Mouse (Mus musculus): ENCODE results near the gene BC048562. TPM values are rescaled to one million over a fixed set of nuclear protein-coding genes. Genes with fewer than 3 reads are reported as not detected.

Gene BC048562
- polyA plus RNA-seq, 1 experiment = not detected

DNA sequence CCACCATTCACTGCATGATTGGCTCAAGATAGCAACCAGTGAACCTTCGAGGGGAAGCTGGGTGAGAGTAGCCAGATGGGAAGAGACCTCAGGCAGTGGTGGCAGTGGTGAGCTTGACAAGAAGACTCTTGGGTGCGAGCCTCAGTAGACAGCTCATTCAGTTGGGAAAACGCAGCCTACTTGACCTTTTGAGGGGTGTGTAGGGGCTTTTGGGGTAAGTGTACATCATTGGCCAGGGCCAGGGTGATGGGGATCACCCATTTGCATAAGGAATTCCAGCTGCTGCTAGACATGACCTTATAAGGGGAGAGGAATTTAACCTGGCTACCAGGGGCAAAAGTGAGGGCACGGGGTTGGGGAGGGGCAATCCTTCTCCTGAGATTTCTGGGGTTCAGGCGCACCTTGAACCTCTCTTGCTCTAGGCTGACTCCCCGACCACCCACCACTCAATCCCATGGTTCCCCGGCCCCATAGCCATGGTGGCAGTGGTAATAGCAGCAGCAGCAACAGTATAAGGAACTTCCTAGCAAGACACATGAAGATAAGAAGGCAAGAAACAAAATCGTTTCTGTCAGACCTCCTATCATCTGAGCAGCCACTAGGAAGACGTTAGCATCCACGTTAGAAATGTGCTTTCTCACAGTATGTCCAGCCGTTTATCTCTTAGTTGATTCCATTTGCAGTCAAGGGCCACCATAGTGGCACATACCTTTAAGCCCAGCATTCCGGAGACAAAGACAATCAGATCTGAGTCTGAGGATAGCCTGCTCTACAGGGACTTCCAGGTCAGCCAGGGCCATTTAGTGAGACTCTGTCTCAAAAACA is 19.7 kb downstream of the BC048562 start:
- Histone ChIP-seq H3K4me1 (ENCODE audit: control insufficient read depth, insufficient read depth, low read length) (no peaks in the 10 kb centered on the region), H3K27ac (ENCODE audit: insufficient read depth, low read length) (no peak overlapping the region), H3K4me3 (ENCODE audit: insufficient read depth, low read length) (no peak overlapping the region)
- TF ChIP-seq CTCF (IDR thresholded peaks at IDR 0.05; ENCODE audit: extremely low read depth, insufficient read depth, low read length) (no peak), POLR2A (IDR thresholded peaks at IDR 0.05; ENCODE audit: extremely low read depth, insufficient read depth, low read length) (no peak)

DNA sequence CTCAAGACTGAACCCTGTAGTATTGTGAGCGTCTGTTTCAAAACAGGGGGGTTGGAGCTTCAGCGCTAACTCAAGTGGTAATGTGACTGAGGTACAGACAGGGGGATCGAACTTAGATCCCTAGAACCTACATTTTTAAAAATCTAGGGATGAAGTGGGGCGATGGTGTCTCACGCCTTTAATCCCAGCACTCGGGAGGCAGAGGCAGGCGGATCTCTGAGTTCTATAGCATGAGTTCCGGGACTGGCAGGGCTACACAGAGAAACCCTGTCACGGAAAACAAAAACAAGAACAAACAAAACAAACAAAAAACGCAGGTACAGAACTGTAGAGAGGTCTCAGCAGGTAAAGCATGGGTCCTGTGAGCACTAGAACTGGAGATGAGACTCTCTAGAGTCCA is 20.7 kb downstream of the BC048562 start:
- Histone ChIP-seq H3K4me1 (ENCODE audit: control insufficient read depth, insufficient read depth, low read length) (peaks cover 5% of the 10 kb centered on the region; the same call in 1 of the 2 replicates), H3K4me3 (ENCODE audit: insufficient read depth, low read length) (no peak overlapping the region), H3K27ac (ENCODE audit: insufficient read depth, low read length) (no peak overlapping the region)
- TF ChIP-seq CTCF (IDR thresholded peaks at IDR 0.05; ENCODE audit: extremely low read depth, insufficient read depth, low read length) (no peak), POLR2A (IDR thresholded peaks at IDR 0.05; ENCODE audit: extremely low read depth, insufficient read depth, low read length) (no peak)

DNA sequence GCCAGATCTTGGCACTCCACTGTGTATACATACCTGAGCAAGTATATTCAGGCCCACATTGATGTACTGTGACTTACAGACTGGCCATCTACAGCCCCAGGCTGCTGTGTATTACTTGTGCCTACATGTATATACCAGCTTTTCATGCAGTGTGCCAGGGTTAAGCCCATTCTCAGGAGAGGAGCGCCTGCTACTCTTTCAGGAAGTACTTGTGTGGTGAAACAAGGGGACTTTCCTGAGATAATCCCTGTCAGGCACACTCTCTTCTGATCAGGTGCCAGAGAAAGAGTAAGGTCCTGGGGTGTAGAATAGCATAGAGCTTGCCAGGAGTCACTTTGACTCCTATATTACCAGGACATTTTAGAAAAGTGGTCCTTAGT is 23.6 kb downstream of the BC048562 start:
- Histone ChIP-seq H3K4me3 (ENCODE audit: insufficient read depth, low read length) (peak overlapping the region; percentile 84; the same call in 1 of the 2 replicates), H3K27ac (ENCODE audit: insufficient read depth, low read length) (no peak overlapping the region), H3K4me1 (ENCODE audit: control insufficient read depth, insufficient read depth, low read length) (peaks cover 8% of the 10 kb centered on the region; the same call in 1 of the 2 replicates)
- TF ChIP-seq CTCF (IDR thresholded peaks at IDR 0.05; ENCODE audit: extremely low read depth, insufficient read depth, low read length) = no peak
- TF ChIP-seq POLR2A (IDR thresholded peaks at IDR 0.05; ENCODE audit: extremely low read depth, insufficient read depth, low read length) = no peak

DNA sequence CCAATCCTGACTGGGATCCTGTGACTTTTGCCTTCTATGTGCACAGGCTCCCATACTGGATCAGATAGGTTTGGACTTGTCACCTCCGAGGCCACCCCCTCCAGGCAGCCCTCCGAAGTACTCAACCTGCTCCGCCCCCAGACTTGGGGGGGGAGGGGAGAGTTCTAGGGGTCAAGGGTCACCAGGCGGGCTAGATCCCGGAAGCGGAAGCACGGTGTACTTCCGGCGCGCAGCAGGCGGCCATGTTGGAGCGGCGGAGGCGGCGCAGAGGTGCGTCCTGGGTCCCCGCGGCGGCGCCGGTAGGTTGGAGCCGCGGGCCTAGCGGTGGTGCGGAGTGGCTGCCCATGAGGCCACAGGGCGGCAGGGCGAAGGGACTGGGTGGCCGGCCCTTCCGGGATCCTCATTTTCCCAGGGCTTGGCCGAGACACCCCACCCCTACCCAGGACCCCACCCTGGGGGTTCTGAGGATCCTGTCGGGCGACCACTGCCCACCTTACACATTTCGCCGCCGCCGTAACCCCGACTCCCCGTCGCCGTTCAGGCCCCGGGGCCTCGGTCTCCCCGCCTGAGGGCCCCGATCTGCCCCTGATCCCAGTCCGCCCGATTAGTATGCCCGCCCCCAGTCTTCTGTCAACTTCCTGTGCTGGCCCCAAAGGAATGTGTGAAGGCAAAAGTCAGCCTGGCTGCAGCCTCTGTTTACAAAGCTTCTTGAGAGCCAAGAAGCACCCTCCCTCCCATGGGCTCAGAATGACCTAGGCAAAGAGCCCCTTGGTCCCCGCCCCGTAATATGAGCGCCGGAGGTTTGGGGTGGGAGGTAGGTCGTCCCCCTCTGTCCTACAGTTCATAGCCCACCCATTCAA is 24.3 kb downstream of the BC048562 start, which contains the start of gene Ccdc71:
Gene Ccdc71 (plus strand): TSS at position 209 of the 860 bp plus-strand sequence.
- peaks cover 8% of the 10 kb centered on the region; the same call in 1 of the 2 replicates for H3K4me1 ChIP-seq (ENCODE audit: control insufficient read depth, insufficient read depth, low read length)
- H3K27ac ChIP-seq (ENCODE audit: insufficient read depth, low read length) = peak within 1 kb of the TSS; percentile 43; the same call in 1 of the 2 replicates
- peak within 1 kb of the TSS; percentile 84 for H3K4me3 ChIP-seq (ENCODE audit: insufficient read depth, low read length)
- TF ChIP-seq POLR2A (IDR thresholded peaks at IDR 0.05; ENCODE audit: extremely low read depth, insufficient read depth, low read length) = peak; percentile 39; the same call in 1 of the 2 replicates
- TF ChIP-seq CTCF (IDR thresholded peaks at IDR 0.05; ENCODE audit: extremely low read depth, insufficient read depth, low read length) = no peak

DNA sequence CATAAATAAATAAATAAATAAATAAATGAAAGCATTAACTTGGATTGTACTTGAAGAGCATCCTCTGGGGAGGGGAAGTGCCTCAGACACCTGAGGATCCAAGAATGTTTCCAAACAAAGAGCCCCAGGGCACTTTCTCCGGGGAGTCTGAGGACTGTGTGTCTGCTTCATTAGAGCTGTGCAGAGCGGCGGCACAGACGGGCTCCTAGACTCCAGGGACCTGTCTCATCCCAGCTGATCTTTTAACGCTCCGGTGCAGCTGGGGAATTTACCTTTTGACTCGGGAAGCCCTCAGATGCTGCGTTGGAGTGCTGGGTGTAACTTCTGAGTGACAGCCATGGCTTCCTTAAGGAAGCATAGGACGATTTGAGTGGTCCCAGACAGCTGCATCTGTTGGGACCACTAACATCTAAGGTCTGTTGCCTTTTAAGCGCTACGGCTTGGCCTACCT is 24.9 kb downstream of the BC048562 start, which contains the start of gene Klhdc8b:
Gene Klhdc8b (minus strand): TSS at position 401 of the 451 bp plus-strand sequence.
- no peak for TF ChIP-seq POLR2A (IDR thresholded peaks at IDR 0.05; ENCODE audit: extremely low read depth, insufficient read depth, low read length)
- no peak for TF ChIP-seq CTCF (IDR thresholded peaks at IDR 0.05; ENCODE audit: extremely low read depth, insufficient read depth, low read length)
- H3K4me1 ChIP-seq (ENCODE audit: control insufficient read depth, insufficient read depth, low read length) = peaks cover 8% of the 10 kb centered on the region; the same call in 1 of the 2 replicates

DNA sequence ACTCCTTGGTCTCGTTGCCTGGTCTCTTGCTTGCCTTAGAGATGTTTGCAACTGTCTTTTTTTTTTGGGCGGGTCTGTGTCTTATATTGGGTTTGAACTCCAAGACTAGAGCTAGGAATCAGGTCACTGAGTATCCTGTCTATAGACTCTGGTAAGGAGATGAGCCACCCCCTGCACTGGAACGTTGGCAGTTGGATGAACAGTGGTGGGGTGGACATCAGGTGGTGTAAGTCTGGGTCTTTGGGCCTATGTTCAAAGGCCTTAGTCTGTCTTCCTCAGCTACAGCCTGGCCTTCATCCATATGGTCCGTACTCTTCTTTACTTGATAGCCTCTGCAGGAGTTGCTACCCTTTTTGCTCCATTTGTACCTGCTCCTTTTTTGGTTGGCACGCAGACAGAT is 25.4 kb downstream of the BC048562 start:
- Histone ChIP-seq H3K4me3 (ENCODE audit: insufficient read depth, low read length) (peak overlapping the region; percentile 84; the same call in 1 of the 2 replicates), H3K27ac (ENCODE audit: insufficient read depth, low read length) (no peak overlapping the region), H3K4me1 (ENCODE audit: control insufficient read depth, insufficient read depth, low read length) (peaks cover 8% of the 10 kb centered on the region; the same call in 1 of the 2 replicates)
- TF ChIP-seq CTCF (IDR thresholded peaks at IDR 0.05; ENCODE audit: extremely low read depth, insufficient read depth, low read length) (no peak), POLR2A (IDR thresholded peaks at IDR 0.05; ENCODE audit: extremely low read depth, insufficient read depth, low read length) (no peak)

More for the DNA sequence above, 24.9 kb downstream of the BC048562 start, which contains the start of gene Klhdc8b:
- Histone ChIP-seq H3K4me3 (ENCODE audit: insufficient read depth, low read length) (peak within 1 kb of the TSS; percentile 84), H3K27ac (ENCODE audit: insufficient read depth, low read length) (peak within 1 kb of the TSS; percentile 43; the same call in 1 of the 2 replicates)

DNA sequence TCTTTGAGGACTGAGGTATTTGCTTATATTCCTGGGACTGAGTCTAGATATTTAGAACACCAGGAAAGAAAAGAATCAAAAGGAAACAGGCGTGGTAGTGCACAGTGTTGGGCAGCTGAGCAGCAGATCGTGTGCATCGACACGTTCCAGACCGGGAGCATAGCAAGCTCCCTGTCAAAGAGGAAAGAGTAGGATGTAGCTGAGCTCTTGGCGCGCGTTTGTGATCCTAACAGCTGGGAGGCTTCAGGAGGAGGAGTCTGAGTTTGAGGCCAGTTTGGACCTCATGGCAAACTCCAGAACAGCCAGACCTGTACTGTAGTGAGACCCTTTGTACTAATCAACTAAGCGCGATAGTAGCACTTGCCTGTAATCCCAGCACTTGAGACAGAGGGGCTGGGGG is 25.9 kb downstream of the BC048562 start:
- no peak overlapping the region for H3K27ac ChIP-seq (ENCODE audit: insufficient read depth, low read length)
- H3K4me3 ChIP-seq (ENCODE audit: insufficient read depth, low read length) = no peak overlapping the region
- TF ChIP-seq CTCF (IDR thresholded peaks at IDR 0.05; ENCODE audit: extremely low read depth, insufficient read depth, low read length) = no peak
- TF ChIP-seq POLR2A (IDR thresholded peaks at IDR 0.05; ENCODE audit: extremely low read depth, insufficient read depth, low read length) = no peak
- peaks cover 8% of the 10 kb centered on the region; the same call in 1 of the 2 replicates for H3K4me1 ChIP-seq (ENCODE audit: control insufficient read depth, insufficient read depth, low read length)

DNA sequence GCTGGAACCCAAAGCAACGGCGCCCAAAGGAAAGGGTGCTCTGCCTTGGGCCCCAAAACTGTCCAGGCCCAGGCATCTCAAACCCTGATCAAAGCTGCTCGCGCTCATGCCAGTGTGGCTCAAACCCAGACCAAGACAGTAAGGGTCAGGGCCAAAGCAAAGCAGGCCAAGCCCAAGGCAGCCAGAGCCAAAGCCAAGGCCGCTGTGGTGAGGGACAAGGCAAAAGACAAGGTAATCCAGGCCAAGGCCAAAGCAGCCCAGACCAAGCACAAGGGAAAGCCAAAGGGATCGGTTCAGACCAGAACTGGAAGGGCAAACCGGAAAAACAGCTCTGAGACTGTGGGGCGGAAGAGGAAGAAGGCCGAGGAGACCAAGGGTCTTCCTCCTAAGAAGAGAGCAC is 27.4 kb downstream of the BC048562 start:
- Histone ChIP-seq H3K4me1 (ENCODE audit: control insufficient read depth, insufficient read depth, low read length) (peaks cover 8% of the 10 kb centered on the region; the same call in 1 of the 2 replicates), H3K4me3 (ENCODE audit: insufficient read depth, low read length) (no peak overlapping the region), H3K27ac (ENCODE audit: insufficient read depth, low read length) (no peak overlapping the region)
- TF ChIP-seq POLR2A (IDR thresholded peaks at IDR 0.05; ENCODE audit: extremely low read depth, insufficient read depth, low read length) = no peak
- TF ChIP-seq CTCF (IDR thresholded peaks at IDR 0.05; ENCODE audit: extremely low read depth, insufficient read depth, low read length) = no peak

DNA sequence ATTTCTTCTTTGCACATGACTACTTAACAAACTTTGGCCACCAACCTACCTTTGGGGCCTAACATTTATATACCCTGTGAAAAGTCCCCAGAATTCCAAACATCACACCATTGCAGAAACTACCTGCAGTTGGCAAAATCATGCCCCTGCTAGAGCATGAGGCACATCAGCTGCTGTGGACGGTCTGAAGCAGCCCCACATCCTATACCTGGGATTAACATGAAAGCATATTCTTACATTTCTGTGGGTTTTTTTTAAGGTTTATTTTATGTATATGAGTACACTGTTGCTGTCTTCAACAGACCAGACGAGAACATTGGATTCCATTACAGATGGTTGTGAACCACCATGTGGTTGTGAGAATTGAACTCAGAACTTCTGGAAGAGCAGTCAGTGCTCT is 29.9 kb downstream of the BC048562 start:
- Histone ChIP-seq H3K4me1 (ENCODE audit: control insufficient read depth, insufficient read depth, low read length) (peaks cover 8% of the 10 kb centered on the region; the same call in 1 of the 2 replicates), H3K27ac (ENCODE audit: insufficient read depth, low read length) (no peak overlapping the region), H3K4me3 (ENCODE audit: insufficient read depth, low read length) (no peak overlapping the region)
- no peak for TF ChIP-seq POLR2A (IDR thresholded peaks at IDR 0.05; ENCODE audit: extremely low read depth, insufficient read depth, low read length)
- TF ChIP-seq CTCF (IDR thresholded peaks at IDR 0.05; ENCODE audit: extremely low read depth, insufficient read depth, low read length) = no peak
